Mouse (Mus musculus) adrenal gland, postnatal 14 days (tissue): ENCODE data around the gene Fam78b. TPM values are rescaled to one million over a fixed set of nuclear protein-coding genes. Genes with fewer than 3 reads are reported as not detected.

Experiments used
- DNase-seq: peaks from one replicate; pipeline ENCODE4 v3.0.0; 2021; ENCODE audit warnings: mixed read lengths
- total RNA-seq: library from RNA; stranded (reverse); gene quantifications from 2 replicates; pipeline ENCODE4 v1.2.3, GENCODE M21; 2021

The Fam78b gene
- total RNA-seq, 1 experiment from 2014 or later: 6.3 TPM

- DNase-seq: no peak
Observed at GRCm38 (mm10) chr1:167032046-167032648, 30.9 kb downstream of the Fam78b start.

- no peak for DNase-seq
Observed at GRCm38 (mm10) chr1:167034435-167034834, 33.2 kb downstream of the Fam78b start.

- no peak for DNase-seq
Observed at GRCm38 (mm10) chr1:167042558-167042957, 41.3 kb downstream of the Fam78b start.

GRCm38 (mm10) chr1:167046169-167046927 lies 45.1 kb downstream of the Fam78b start:
- no peak for DNase-seq

GRCm38 (mm10) chr1:167050859-167051258 lies 49.6 kb downstream of the Fam78b start:
- no peak for DNase-seq

GRCm38 (mm10) chr1:167054029-167054428 lies 52.8 kb downstream of the Fam78b start:
- DNase-seq: no peak

GRCm38 (mm10) chr1:167057543-167057942 lies 56.3 kb downstream of the Fam78b start:
- DNase-seq: no peak

GRCm38 (mm10) chr1:167059550-167060285 lies 58.5 kb downstream of the Fam78b start:
- DNase-seq: peak; percentile 41

- DNase-seq: no peak
Observed at GRCm38 (mm10) chr1:167063971-167064370, 62.8 kb downstream of the Fam78b start.

- DNase-seq: no peak
Observed at GRCm38 (mm10) chr1:167065541-167065940, 64.3 kb downstream of the Fam78b start.

- DNase-seq: no peak
Observed at GRCm38 (mm10) chr1:167065986-167066385, 64.8 kb downstream of the Fam78b start.

- DNase-seq: peak; percentile 51
Observed at GRCm38 (mm10) chr1:167066933-167067341, 65.7 kb downstream of the Fam78b start.

GRCm38 (mm10) chr1:167069741-167070140 lies 68.5 kb downstream of the Fam78b start:
- DNase-seq: no peak

GRCm38 (mm10) chr1:167070306-167070705 lies 69.1 kb downstream of the Fam78b start:
- peak; percentile 25 for DNase-seq

GRCm38 (mm10) chr1:167075726-167076125 lies 74.5 kb downstream of the Fam78b start:
- DNase-seq: peak; percentile 64

- peak; percentile 58 for DNase-seq
Observed at GRCm38 (mm10) chr1:167079476-167079875, 78.3 kb downstream of the Fam78b start.

GRCm38 (mm10) chr1:167081946-167082345 lies 80.7 kb downstream of the Fam78b start:
- no peak for DNase-seq

- DNase-seq: no peak
Observed at GRCm38 (mm10) chr1:167082506-167083100, 81.4 kb downstream of the Fam78b start.

GRCm38 (mm10) chr1:167083181-167083580 lies 82.0 kb downstream of the Fam78b start:
- DNase-seq: no peak

- DNase-seq: no peak
Observed at GRCm38 (mm10) chr1:167084330-167084729, 83.1 kb downstream of the Fam78b start.

- no peak for DNase-seq
Observed at GRCm38 (mm10) chr1:167085461-167085860, 84.2 kb downstream of the Fam78b start.

GRCm38 (mm10) chr1:167090466-167090865 lies 89.2 kb downstream of the Fam78b start:
- DNase-seq: no peak

- DNase-seq: no peak
Observed at GRCm38 (mm10) chr1:167093551-167093950, 92.3 kb downstream of the Fam78b start.
